Mouse (Mus musculus) forebrain, embryonic 13.5 days (tissue): ENCODE results near the gene Slc30a2. TPM values are rescaled to one million over a fixed set of nuclear protein-coding genes. Genes with fewer than 3 reads are reported as not detected.
A peak's percentile ranks its signal among the peaks of the same experiment; 100 is the strongest.
"Not testable (repeated sequence)": the region's sequence is repeated elsewhere in the genome, so short reads cannot be mapped to it uniquely, and the experiment has no call there.

Experiments
- ATAC-seq: fragments of 200-750 bp; cut with Nextera tagmentation; 2 replicates; pipeline ENCODE4 v1.8.0; 2017
- H3K27ac ChIP-seq: fragments of 300-500 bp; sonication (generic); 2 replicates; pipeline ENCODE4 v1.5.1; 2015; ENCODE audit warnings: inconsistent platforms, mild to moderate bottlenecking, moderate library complexity
- H3K27me3 ChIP-seq: fragments of 300-500 bp; sonication (generic); 2 replicates; pipeline ENCODE4 v1.6.1; 2015; ENCODE audit warnings: mild to moderate bottlenecking, inconsistent platforms
- H3K36me3 ChIP-seq: fragments of 300-500 bp; sonication (generic); 2 replicates; pipeline ENCODE4 v1.6.1; 2015; ENCODE audit warnings: mild to moderate bottlenecking, inconsistent platforms; ENCODE audit not compliant: poor library complexity, severe bottlenecking
- H3K4me1 ChIP-seq: fragments of 300-500 bp; sonication (generic); 2 replicates; pipeline ENCODE4 v1.6.1; 2015; ENCODE audit warnings: inconsistent platforms
- H3K4me2 ChIP-seq: fragments of 300-500 bp; sonication (generic); 2 replicates; pipeline ENCODE4 v1.6.1; 2015; ENCODE audit warnings: inconsistent platforms, mild to moderate bottlenecking, moderate library complexity
- H3K4me3 ChIP-seq: fragments of 300-500 bp; sonication (generic); 2 replicates; pipeline ENCODE4 v1.5.1; 2015; ENCODE audit warnings: mild to moderate bottlenecking, inconsistent platforms
- H3K9ac ChIP-seq: fragments of 300-500 bp; sonication (generic); 2 replicates; pipeline ENCODE4 v1.6.1; 2015; ENCODE audit warnings: mild to moderate bottlenecking, inconsistent platforms
- H3K9me3 ChIP-seq: fragments of 300-500 bp; sonication (generic); replicated peaks from 2 replicates; pipeline ENCODE4 v1.6.1; 2016; ENCODE audit warnings: inconsistent platforms
- WGBS: fragments of 180-500 bp; shearing (Covaris S2); methylation state at CpG from one replicate; pipeline ENCODE4 v1.1.7; 2015; 5-methylcytosine and 5-hydroxymethylcytosine counted together
- polyA plus RNA-seq: library from polyadenylated mRNA; unstranded; fragments of >200 nt; fragmentation: Nextera tagmentation; extraction: Ambion mirVana; gene quantifications from 2 replicates; pipeline ENCODE4 v1.2.1, GENCODE M21; 2015

Slc30a2 gene
- not detected in 2 replicates for polyA plus RNA-seq

DNA sequence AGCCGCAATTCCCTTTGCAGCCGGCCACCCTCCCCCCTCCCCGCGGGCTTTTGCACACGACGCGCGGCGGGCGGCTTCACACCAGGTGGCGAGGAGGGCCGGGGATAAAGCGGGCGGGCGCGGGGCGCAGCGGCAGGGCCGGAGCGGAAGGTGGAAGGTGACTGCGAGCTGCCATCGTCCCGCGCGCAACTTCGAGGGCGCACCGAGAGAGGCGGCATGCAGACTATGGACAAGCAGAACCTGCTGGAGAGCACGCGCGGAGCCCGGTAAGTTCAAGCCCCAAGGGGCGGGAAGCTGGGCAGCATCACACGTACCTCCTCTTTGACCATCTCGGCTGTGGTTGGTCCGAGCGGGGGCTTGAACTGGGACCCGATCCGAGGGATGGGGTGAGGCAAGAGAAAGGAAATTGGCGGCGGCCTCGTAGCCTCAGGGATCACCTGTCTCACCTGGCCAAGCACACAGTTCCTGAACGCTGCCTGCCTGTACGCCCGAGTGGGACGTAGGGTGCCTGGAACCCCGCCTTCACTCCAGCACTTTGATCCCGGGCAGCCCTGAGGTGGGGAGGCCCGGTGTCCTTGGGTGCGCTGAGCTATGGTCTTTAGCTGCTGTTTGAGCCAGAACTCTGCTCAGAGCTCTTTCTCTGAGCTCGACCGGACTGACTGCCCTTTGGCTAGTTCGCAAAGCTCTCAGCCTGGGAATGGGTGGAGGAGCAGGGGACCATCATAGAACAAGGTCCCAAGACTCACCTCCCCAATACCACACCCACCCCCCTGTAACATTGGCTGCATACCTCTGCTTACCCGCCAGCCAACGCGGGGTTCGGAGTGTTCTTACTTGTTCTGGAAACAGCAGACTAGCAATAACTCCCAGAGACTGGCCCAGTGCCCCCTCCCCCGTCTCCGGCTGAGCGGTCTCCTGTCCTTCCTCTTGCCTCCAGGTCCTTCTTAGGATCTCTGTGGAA lies at the start of gene Slc30a2:
Slc30a2 (plus strand) TSS at position 111 of the 961 bp plus-strand sequence.
- Histone ChIP-seq H3K4me3 (peak within 1 kb of the TSS; percentile 23), H3K9me3 (peaks cover 5% of the 10 kb centered on the region; the same call in 1 of the 2 replicates), H3K4me2 (peak within 1 kb of the TSS; percentile 48), H3K36me3 (no peaks in the 10 kb centered on the region), H3K27me3 (peaks cover 55% of the 10 kb centered on the region), H3K27ac (no peak within 1 kb of the TSS), H3K9ac (peak within 1 kb of the TSS; percentile 17; the same call in 1 of the 2 replicates), H3K4me1 (peaks cover 11% of the 10 kb centered on the region)
- ATAC-seq, result no peak
- WGBS, result 2% methylated on average over 51 of the region's 61 CpGs

DNA sequence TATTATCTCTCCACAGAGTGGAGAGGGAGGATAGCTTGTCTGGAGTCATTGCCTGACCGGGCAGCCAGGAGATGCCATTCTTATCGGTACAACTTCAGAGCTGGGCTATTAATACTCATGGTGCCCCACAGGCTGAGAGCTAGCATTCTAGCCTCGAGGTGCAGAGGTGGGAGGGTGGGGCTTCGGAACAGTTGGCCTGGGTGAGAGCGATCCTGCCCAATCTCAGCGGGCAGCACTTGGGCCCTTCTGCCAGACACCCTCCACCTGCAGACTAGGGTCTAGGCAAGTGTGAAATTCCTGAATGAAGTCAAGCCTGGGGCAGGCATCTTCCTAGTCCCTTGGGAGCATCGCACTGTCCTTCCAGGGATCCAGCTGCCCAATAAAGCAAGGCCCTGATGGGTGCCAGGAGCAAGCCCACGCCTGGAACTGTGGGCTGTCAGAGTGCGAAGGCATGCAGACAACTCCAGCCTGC lies 49.3 kb upstream of the Slc30a2 start:
- H3K9me3 ChIP-seq, result no peaks in the 10 kb centered on the region
- 76% methylated on average over 9 of the region's 9 CpGs for WGBS
- no peaks in the 10 kb centered on the region for H3K36me3 ChIP-seq
- H3K9ac ChIP-seq, result no peak overlapping the region
- H3K4me2 ChIP-seq, result no peak overlapping the region
- no peak overlapping the region for H3K4me3 ChIP-seq
- ATAC-seq, result no peak
- H3K27ac ChIP-seq, result no peak overlapping the region
- 0 out of 2 replicates have a peak, but pooled peaks cover 7% of the 10 kb centered on the region for H3K27me3 ChIP-seq
- H3K4me1 ChIP-seq, result peaks cover 5% of the 10 kb centered on the region; the same call in 1 of the 2 replicates

DNA sequence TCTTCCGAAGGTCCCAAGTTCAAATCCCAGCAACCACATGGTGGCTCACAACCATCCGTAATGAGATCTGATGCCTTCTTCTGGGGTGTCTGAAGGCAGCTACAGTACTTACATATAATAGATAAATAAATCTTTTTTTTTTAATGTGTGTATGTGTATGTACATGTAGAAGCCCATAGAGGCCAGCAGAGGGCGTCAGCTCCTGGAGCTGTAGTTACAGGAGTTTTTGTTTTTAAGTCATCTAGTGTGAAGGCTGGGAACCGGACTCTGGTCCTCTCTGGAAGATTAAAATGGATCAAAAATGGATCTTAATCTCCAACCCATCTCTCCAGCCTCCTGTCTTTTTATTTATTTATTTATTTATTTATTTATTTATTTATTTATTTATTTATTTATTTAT lies 46.9 kb upstream of the Slc30a2 start:
- not testable (repeated sequence) for H3K4me2 ChIP-seq, H3K9ac ChIP-seq, H3K4me1 ChIP-seq, H3K36me3 ChIP-seq, H3K9me3 ChIP-seq, H3K27me3 ChIP-seq, H3K4me3 ChIP-seq, ATAC-seq, H3K27ac ChIP-seq
- 85% methylated on average over 4 of the region's 4 CpGs for WGBS

DNA sequence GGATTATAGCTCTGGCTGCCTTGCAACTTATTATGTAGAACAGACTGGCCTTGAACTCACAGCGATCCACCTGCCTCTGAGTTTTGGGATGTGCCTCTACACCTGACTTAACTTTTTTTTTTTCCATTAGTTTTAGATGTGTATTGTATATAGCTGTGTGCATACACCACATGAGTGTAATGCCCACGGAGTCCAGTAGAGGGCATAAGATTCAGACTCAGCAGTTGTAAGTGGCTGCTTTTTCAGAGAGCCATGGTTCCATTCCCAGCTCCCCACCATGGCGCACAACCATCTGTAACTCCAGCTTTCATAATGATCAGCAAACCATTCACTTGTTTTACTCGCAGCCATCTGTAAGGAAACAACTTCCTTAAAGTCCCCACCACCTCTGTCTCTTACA lies 46.5 kb upstream of the Slc30a2 start:
- Histone ChIP-seq H3K27me3 (0 out of 2 replicates have a peak, but pooled peaks cover 7% of the 10 kb centered on the region), H3K27ac (no peak overlapping the region), H3K4me3 (no peak overlapping the region), H3K4me1 (no peaks in the 10 kb centered on the region), H3K9me3 (no peaks in the 10 kb centered on the region), H3K36me3 (no peaks in the 10 kb centered on the region), H3K9ac (no peak overlapping the region), H3K4me2 (no peak overlapping the region)
- WGBS, result 92% methylated on average over 4 of the region's 4 CpGs
- no peak for ATAC-seq

DNA sequence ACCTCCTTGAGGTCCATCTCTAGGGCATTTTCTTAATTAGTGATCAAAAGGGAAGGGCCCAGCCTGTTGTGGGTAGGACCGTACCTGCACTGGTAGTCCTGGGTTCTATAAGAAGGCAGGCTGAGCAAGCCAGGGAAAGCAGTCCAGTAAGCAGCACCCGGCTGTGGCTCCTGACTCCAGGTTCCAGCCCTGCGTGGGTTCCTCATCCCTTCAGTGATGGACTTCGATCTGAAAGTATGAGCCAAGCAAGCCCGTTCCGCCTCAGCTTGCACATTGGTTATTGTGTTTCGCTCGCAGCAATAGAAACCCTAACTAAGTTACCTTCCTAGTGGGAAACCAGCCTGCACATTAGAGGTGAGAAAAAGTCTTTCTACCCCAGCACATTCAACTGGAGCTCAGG lies 45.6 kb upstream of the Slc30a2 start:
- Histone ChIP-seq H3K36me3 (no peaks in the 10 kb centered on the region), H3K27ac (no peak overlapping the region), H3K4me1 (no peaks in the 10 kb centered on the region), H3K9me3 (no peaks in the 10 kb centered on the region), H3K9ac (no peak overlapping the region), H3K27me3 (0 out of 2 replicates have a peak, but pooled peaks cover 7% of the 10 kb centered on the region), H3K4me2 (no peak overlapping the region), H3K4me3 (no peak overlapping the region)
- no peak for ATAC-seq
- WGBS, result 94% methylated on average over 8 of the region's 8 CpGs

DNA sequence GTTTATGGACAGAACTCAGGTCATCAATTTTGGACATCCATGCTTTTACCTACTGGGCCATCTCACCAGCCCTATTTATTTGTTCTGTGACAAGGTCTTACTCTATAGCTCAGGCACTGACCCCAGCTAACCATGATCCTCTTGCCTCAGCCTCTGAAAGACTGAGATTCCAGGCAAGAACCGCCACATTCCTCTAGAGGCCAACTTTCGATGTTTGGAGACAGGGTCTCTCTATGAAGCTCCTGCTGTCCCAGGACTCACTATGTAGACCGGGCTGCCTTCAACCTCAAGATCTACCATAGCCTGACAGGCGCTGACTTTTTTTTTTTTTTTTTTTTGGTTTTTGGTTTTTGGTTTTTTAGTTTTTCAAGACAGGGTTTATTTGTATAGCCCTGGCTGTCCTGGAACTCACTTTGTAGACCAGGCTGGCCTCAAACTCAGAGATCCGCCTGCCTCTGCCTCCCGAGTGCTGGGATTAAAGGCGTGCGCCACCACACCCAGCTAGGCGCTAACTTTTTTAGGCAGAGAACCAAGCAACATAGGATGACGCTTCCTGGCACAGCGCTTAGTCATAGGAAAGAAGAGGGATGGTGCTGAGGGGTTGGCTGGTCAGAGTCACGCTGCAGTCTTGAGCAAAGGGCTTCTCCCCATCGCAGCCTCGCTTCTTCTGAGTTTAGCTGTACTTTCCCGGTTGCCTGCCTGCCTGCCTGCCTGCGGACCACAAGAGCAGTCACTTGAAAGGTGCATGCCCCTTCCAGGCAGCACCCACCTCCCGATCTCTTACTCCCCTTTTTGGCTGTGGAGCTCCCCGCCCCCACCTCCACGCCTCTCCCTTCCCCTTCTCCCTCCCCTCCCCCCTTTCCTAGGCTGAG lies 44.1 kb upstream of the Slc30a2 start:
- no peaks in the 10 kb centered on the region for H3K27me3 ChIP-seq
- no peak overlapping the region for H3K4me2 ChIP-seq
- H3K9ac ChIP-seq, result no peak overlapping the region
- no peaks in the 10 kb centered on the region for H3K4me1 ChIP-seq
- H3K36me3 ChIP-seq, result no peaks in the 10 kb centered on the region
- H3K4me3 ChIP-seq, result no peak overlapping the region
- no peak for ATAC-seq
- WGBS, result 80% methylated on average over 19 of the region's 19 CpGs
- no peak overlapping the region for H3K27ac ChIP-seq
- H3K9me3 ChIP-seq, result no peaks in the 10 kb centered on the region

DNA sequence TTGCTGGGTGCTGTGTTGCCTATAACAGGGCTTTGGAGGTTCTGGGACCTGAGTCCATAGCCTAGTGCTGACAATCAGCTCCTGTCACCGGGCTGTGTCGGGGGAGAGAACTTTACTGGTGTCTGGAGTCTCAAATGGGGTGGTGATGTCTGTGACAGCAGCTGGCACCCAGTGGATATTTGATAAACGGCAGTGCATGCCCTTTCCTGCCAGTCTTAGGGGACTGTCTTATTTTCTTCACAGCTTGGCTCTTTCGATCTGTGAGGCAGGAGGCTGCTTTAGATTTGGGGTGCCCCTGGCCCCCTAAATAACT lies 43.5 kb upstream of the Slc30a2 start:
- H3K27ac ChIP-seq, result no peak overlapping the region
- no peak overlapping the region for H3K9ac ChIP-seq
- H3K9me3 ChIP-seq, result no peaks in the 10 kb centered on the region
- no peak overlapping the region for H3K4me2 ChIP-seq
- WGBS, result 82% methylated on average over 4 of the region's 4 CpGs
- H3K36me3 ChIP-seq, result no peaks in the 10 kb centered on the region
- H3K27me3 ChIP-seq, result no peaks in the 10 kb centered on the region
- no peak for ATAC-seq
- no peaks in the 10 kb centered on the region for H3K4me1 ChIP-seq
- no peak overlapping the region for H3K4me3 ChIP-seq

DNA sequence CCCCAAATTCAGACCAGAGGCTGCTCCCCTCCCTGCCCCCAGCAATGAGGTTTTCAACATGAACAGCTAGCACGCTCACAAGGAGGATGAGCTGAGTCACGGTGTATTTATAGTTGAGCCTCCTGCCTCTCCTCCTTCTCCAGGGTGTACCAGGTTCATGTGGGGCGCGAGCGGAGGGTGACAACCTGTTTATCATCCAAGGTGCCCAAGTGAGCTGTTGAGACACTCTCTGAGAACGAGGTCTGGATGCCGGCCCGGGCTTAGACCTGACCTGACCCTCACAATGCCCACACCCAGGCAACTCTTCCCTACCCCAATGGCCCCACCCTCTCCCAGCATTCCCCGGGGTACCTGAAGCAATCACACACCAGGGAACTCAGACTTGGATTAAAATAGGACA lies 42.7 kb upstream of the Slc30a2 start:
- no peak for ATAC-seq
- 80% methylated on average over 9 of the region's 9 CpGs for WGBS
- no peaks in the 10 kb centered on the region for H3K36me3 ChIP-seq

DNA sequence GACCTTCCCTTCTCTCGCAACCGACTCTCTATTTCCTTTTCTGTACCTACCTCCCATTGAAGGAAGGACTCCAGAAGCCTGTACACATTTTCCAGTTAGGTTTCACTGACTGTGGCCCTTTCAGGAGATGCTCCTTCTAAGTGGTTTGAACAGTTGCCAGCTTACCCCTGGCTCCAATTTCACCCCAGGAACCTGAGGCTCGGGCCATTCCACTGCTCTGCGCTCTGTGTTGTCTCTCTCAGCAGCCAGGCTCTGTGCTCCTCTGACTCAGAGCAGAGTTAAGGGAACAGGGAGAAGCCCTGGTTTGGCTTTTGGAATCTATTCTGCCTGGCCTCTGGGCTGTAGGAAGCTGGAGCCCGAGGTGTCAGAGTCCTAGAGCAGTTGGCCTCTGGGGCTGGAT lies 40.9 kb upstream of the Slc30a2 start:
- Histone ChIP-seq H3K4me3 (no peak overlapping the region), H3K27ac (no peak overlapping the region), H3K4me2 (no peak overlapping the region), H3K9me3 (no peaks in the 10 kb centered on the region), H3K27me3 (no peaks in the 10 kb centered on the region), H3K4me1 (peaks cover 2% of the 10 kb centered on the region), H3K9ac (no peak overlapping the region), H3K36me3 (no peaks in the 10 kb centered on the region)
- 91% methylated on average over 5 of the region's 5 CpGs for WGBS
- ATAC-seq, result no peak

More for the DNA sequence above, 42.7 kb upstream of the Slc30a2 start:
- Histone ChIP-seq H3K4me2 (no peak overlapping the region), H3K9me3 (no peaks in the 10 kb centered on the region), H3K27me3 (no peaks in the 10 kb centered on the region), H3K27ac (no peak overlapping the region), H3K9ac (no peak overlapping the region), H3K4me1 (no peaks in the 10 kb centered on the region), H3K4me3 (no peak overlapping the region)

DNA sequence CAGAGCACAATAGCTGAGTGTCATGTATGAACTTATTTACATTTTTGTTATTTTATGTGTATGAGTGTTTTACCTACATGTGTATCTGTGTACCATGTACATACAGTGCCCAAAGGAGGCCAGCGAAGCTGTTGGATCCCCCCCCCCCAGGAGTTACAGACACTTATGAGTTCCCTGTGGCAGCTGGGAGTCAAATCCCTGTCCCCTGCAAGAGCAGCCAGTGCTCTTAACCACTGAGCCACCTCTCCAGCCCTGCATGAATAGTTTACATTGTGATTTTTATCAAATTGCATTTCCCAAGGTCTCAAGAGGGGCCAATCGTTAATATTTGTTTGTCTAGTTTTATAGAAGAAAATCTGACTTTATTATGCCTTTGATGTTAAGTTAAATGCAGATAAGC lies 36.0 kb upstream of the Slc30a2 start:
- no peak for ATAC-seq
- Histone ChIP-seq H3K9me3 (no peaks in the 10 kb centered on the region), H3K27me3 (no peaks in the 10 kb centered on the region), H3K4me1 (peaks cover 9% of the 10 kb centered on the region), H3K9ac (no peak overlapping the region), H3K4me2 (peak overlapping the region; percentile 25; the same call in 1 of the 2 replicates), H3K36me3 (no peaks in the 10 kb centered on the region), H3K4me3 (no peak overlapping the region), H3K27ac (no peak overlapping the region)
- WGBS, result 77% methylated on average over 2 of the region's 2 CpGs

DNA sequence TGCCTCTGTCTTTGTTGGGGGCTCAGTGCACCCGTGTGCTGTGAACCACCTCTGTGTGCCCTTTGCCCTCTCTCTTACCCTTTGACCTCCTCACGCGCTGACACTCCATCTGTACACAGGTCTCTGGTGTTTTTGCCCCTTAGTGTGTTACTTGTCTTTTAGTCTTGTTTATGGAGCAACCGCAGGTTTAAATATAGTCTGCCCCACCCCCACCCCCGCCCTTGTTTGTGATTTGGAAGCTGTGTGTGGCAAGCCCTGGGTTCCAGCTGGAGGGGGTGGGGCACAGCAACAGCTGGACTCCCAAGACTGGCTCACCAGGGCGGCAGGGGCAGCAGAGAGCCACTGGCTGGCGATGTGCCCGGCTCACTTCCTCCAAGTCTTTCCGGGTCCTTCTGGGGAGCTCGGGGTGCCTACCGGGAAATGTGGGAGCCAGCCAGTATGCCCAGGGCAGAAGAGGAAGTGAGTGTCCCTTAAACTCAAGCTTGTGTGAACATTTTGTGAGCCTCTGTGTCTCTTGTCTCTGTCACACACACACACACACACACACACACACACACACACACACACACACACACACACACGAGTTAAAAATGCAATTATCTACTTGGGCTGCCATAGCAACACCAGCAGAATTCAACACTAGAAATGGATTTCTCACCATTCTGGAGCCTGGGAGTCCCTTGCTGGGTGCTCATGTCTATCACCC lies 35.5 kb upstream of the Slc30a2 start:
- Histone ChIP-seq H3K4me2 (peak overlapping the region; percentile 25; the same call in 1 of the 2 replicates), H3K9me3 (no peaks in the 10 kb centered on the region), H3K27me3 (no peaks in the 10 kb centered on the region), H3K4me1 (peaks cover 9% of the 10 kb centered on the region), H3K9ac (no peak overlapping the region), H3K27ac (peak overlapping the region; percentile 35), H3K4me3 (no peak overlapping the region), H3K36me3 (no peaks in the 10 kb centered on the region)
- WGBS, result 20% methylated on average over 12 of the region's 12 CpGs
- peak; percentile 41; the same call in 1 of the 2 replicates for ATAC-seq
